Comparison of ENCODE assay signal across 10 mouse cellular contexts in genomic region chr13:101905909-101906676, GRCm38 (mm10).
DNase-seq lines count a peak whose midpoint lies in the region; ATAC-seq and TF ChIP-seq lines count a peak whose summit lies in the region.
"Had no signal": no experiment of that assay in that cellular context is flagged by ENCODE, and none has a peak within 500 bp of the region (broad histone marks: within the 10 kb centered on the region; RNA-seq: fewer than 3 reads in every experiment).

No protein-coding gene starts in this region.

- no peak overlapping the region for H3K4me2 ChIP-seq in midbrain, embryonic 14.5 days (ENCODE audit: low read length)
- no peak overlapping the region for H3K4me2 ChIP-seq in midbrain, embryonic 16.5 days (ENCODE audit: low read length)
- no peak overlapping the region for H3K4me2 ChIP-seq in hindbrain, postnatal 0 days (ENCODE audit: low read depth, low read length)
- H3K4me2 ChIP-seq: stomach, embryonic 15.5 days had no signal

- DNase-seq in cerebellum, postnatal 14 days, result peak; percentile 31 to 46
- DNase-seq in cerebellum, adult 11 months, result no peak
- peak; percentile 43 for DNase-seq in midbrain, embryonic 14.5 days
- peak; percentile 78 for DNase-seq in hindbrain, postnatal 0 days (ENCODE audit: low spot score)
- DNase-seq in right cerebral cortex, postnatal 10 days (ENCODE audit: low spot score in 2 of 2), result peak; percentile 54 to 75
- no peak for DNase-seq in kidney, adult 9 months
- DNase-seq: kidney, postnatal 4 days had no signal

- H3K4me1 ChIP-seq in midbrain, embryonic 14.5 days (ENCODE audit: control insufficient read depth, insufficient read depth, low read length), result no peaks in the 10 kb centered on the region
- no peaks in the 10 kb centered on the region for H3K4me1 ChIP-seq in midbrain, embryonic 16.5 days (ENCODE audit: control insufficient read depth, insufficient read depth, low read length)
- no peaks in the 10 kb centered on the region for H3K4me1 ChIP-seq in hindbrain, postnatal 0 days (ENCODE audit: insufficient read depth, low read length)
- H3K4me1 ChIP-seq: stomach, embryonic 15.5 days had no signal

- TF ChIP-seq CTCF in hindbrain, postnatal 0 days (IDR thresholded peaks at IDR 0.05; ENCODE audit: low read depth), result no peak

- no peaks in the 10 kb centered on the region for H3K36me3 ChIP-seq in midbrain, embryonic 14.5 days (ENCODE audit: control insufficient read depth, insufficient read depth, low read length)
- no peaks in the 10 kb centered on the region for H3K36me3 ChIP-seq in midbrain, embryonic 16.5 days (ENCODE audit: control insufficient read depth, insufficient read depth, low read length)
- no peaks in the 10 kb centered on the region for H3K36me3 ChIP-seq in hindbrain, postnatal 0 days (ENCODE audit: insufficient read depth, low read length)
- H3K36me3 ChIP-seq: stomach, embryonic 15.5 days had no signal

- no peaks in the 10 kb centered on the region for H3K9me3 ChIP-seq in midbrain, embryonic 14.5 days (ENCODE audit: control insufficient read depth, low read length)
- no peaks in the 10 kb centered on the region for H3K9me3 ChIP-seq in midbrain, embryonic 16.5 days (replicated peaks; ENCODE audit: control insufficient read depth, low read length, poor library complexity, severe bottlenecking)
- H3K9me3 ChIP-seq in hindbrain, postnatal 0 days (ENCODE audit: low read length), result no peaks in the 10 kb centered on the region
- H3K9me3 ChIP-seq: stomach, embryonic 15.5 days had no signal

- no peak overlapping the region for H3K4me3 ChIP-seq in midbrain, embryonic 14.5 days (replicated peaks; ENCODE audit: low read depth, low read length)
- H3K4me3 ChIP-seq in midbrain, embryonic 16.5 days (ENCODE audit: low read depth, low read length), result no peak overlapping the region
- no peak overlapping the region for H3K4me3 ChIP-seq in hindbrain, postnatal 0 days (ENCODE audit: low read length)
- H3K4me3 ChIP-seq: stomach, embryonic 15.5 days had no signal

- no peak overlapping the region for H3K27ac ChIP-seq in midbrain, embryonic 14.5 days (replicated peaks; ENCODE audit: low read depth, low read length)
- H3K27ac ChIP-seq in midbrain, embryonic 16.5 days (ENCODE audit: low read length), result no peak overlapping the region
- no peak overlapping the region for H3K27ac ChIP-seq in hindbrain, postnatal 0 days
- H3K27ac ChIP-seq: stomach, embryonic 15.5 days had no signal

- no peaks in the 10 kb centered on the region for H3K27me3 ChIP-seq in midbrain, embryonic 14.5 days (ENCODE audit: control insufficient read depth, insufficient read depth, low read length)
- H3K27me3 ChIP-seq in midbrain, embryonic 16.5 days (ENCODE audit: control insufficient read depth, insufficient read depth, low read depth, low read length), result no peaks in the 10 kb centered on the region
- no peaks in the 10 kb centered on the region for H3K27me3 ChIP-seq in hindbrain, postnatal 0 days (ENCODE audit: insufficient read depth, low read length)
- H3K27me3 ChIP-seq: stomach, embryonic 15.5 days had no signal

- no peak overlapping the region for H3K9ac ChIP-seq in midbrain, embryonic 14.5 days (replicated peaks; ENCODE audit: low read length)
- no peak overlapping the region for H3K9ac ChIP-seq in midbrain, embryonic 16.5 days (ENCODE audit: low read depth, low read length)
- no peak overlapping the region for H3K9ac ChIP-seq in hindbrain, postnatal 0 days (replicated peaks; ENCODE audit: low read length)
- H3K9ac ChIP-seq: stomach, embryonic 15.5 days had no signal

- WGBS in midbrain, embryonic 14.5 days, result 77% methylated on average over 7 of the region's 7 CpGs
- 75% methylated on average over 7 of the region's 7 CpGs for WGBS in midbrain, embryonic 16.5 days
- WGBS in hindbrain, postnatal 0 days, result 54% methylated on average over 7 of the region's 7 CpGs

- no peak for ATAC-seq in midbrain, embryonic 14.5 days (ENCODE audit: low FRiP score, low TSS enrichment)
- ATAC-seq in midbrain, embryonic 16.5 days, result no peak
- ATAC-seq in hindbrain, postnatal 0 days, result peak; percentile 47; the same call in 1 of the 2 replicates
- ATAC-seq in erythroblast, adult 5-6 weeks (replicated peaks; ENCODE audit: low FRiP score, poor library complexity, severe bottlenecking), result no peak

Comparison
In these comparisons a context has a peak if more than half of its experiments do, and no peak if none do; other contexts are left out.
1. DNase-seq: peak in cerebellum, postnatal 14 days (2 of 2), midbrain, embryonic 14.5 days (single experiment), hindbrain, postnatal 0 days (single experiment) and right cerebral cortex, postnatal 10 days (2 of 2); none in cerebellum, adult 11 months (single experiment) and kidney, adult 9 months (single experiment).